Mouse (Mus musculus): Measurements from ENCODE around the gene Trpm4.

DNA sequence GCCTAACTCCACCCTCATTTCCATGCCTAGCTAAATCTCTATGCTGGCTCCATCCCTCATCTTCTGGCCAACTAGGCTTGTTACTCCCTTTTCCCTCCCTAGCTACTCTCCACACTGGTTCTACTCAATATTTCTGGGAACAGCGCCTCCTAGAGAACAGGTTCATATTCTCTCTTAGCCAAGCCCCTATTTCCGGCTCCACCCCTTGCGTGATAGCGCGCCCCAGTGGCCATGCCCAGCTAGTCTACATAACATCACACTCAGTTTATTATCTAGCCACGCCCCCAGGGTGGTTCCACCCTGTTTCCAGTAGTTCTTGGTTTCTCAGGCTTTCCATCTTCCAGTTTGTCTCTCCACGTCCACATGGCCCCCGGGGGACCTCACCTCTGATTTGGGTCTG lies 7.7 kb upstream of the Trpm4 start:
- peak; percentile 58; the same call in 1 of the 2 replicates for TF ChIP-seq CTCF (IDR thresholded peaks at IDR 0.05; ENCODE audit: low read depth, low read length)
- no peak for TF ChIP-seq POLR2A (IDR thresholded peaks at IDR 0.05; ENCODE audit: borderline replicate concordance, low read depth, low read length)

Measured in bone marrow macrophage, adult 2 months (primary cell).